Mouse (Mus musculus) stomach, postnatal 0 days (tissue): ENCODE data around the gene Gm29776. TPM values are rescaled to one million over a fixed set of nuclear protein-coding genes. Genes with fewer than 3 reads are reported as not detected.
A peak's percentile ranks its signal among the peaks of the same experiment; 100 is the strongest.

Experiments
- ATAC-seq: fragments of 200-750 bp; cut with Nextera tagmentation; 2 replicates; pipeline ENCODE4 v1.8.0; 2017; ENCODE audit not compliant: low FRiP score, low TSS enrichment
- DNase-seq: peaks from one replicate; pipeline ENCODE4 v3.0.0-alpha.2; 2016; ENCODE audit warnings: low spot score
- H3K27ac ChIP-seq: fragments of 300-500 bp; sonication (generic); replicated peaks from 2 replicates; pipeline ENCODE4 v1.5.1; 2014; ENCODE audit warnings: mild to moderate bottlenecking, control low read depth
- H3K27me3 ChIP-seq: fragments of 300-500 bp; sonication (generic); 2 replicates; pipeline ENCODE4 v1.6.1; 2014; ENCODE audit warnings: low read length; ENCODE audit not compliant: control insufficient read depth, insufficient read depth
- H3K36me3 ChIP-seq: fragments of 300-500 bp; sonication (generic); 2 replicates; pipeline ENCODE4 v1.6.1; 2014; ENCODE audit warnings: low read length, mixed read lengths; ENCODE audit not compliant: control insufficient read depth, insufficient read depth
- H3K4me1 ChIP-seq: fragments of 300-500 bp; sonication (generic); replicated peaks from 2 replicates; pipeline ENCODE4 v1.6.1; 2014; ENCODE audit warnings: antibody characterized with exemption; ENCODE audit not compliant: control insufficient read depth, insufficient read depth
- H3K4me2 ChIP-seq: fragments of 300-500 bp; sonication (generic); replicated peaks from 2 replicates; pipeline ENCODE4 v1.6.1; 2014; ENCODE audit warnings: low read depth, mild to moderate bottlenecking, control low read depth, moderate library complexity
- H3K4me3 ChIP-seq: fragments of 300-500 bp; sonication (generic); 2 replicates; pipeline ENCODE4 v1.5.1; 2014; ENCODE audit warnings: low read depth, low read length, control low read depth
- H3K9ac ChIP-seq: fragments of 300-500 bp; sonication (generic); 2 replicates; pipeline ENCODE4 v1.6.1; 2014; ENCODE audit warnings: mild to moderate bottlenecking, low read length, control low read depth, mixed read lengths
- H3K9me3 ChIP-seq: fragments of 300-500 bp; sonication (generic); 2 replicates; pipeline ENCODE4 v1.6.1; 2016; ENCODE audit warnings: low read length; ENCODE audit not compliant: control insufficient read depth
- CTCF ChIP-seq: IDR thresholded peaks from 2 replicates; pipeline ENCODE4 v1.5.1; 2016; ENCODE audit warnings: antibody characterized with exemption, low read depth, mild to moderate bottlenecking, moderate library complexity
- EP300 ChIP-seq: optimal IDR thresholded peaks from 2 replicates; pipeline ENCODE3; 2016; ENCODE audit warnings: antibody characterized with exemption
- WGBS: fragments of 180-500 bp; shearing (Covaris S2); extraction: QIAGEN DNeasy Blood & Tissue Kit; methylation state at CpG from one replicate; pipeline ENCODE4 v1.1.7; 2014; 5-methylcytosine and 5-hydroxymethylcytosine counted together
- polyA plus RNA-seq: library from polyadenylated mRNA; unstranded; fragments of >200 nt; fragmentation: Nextera tagmentation; extraction: Ambion mirVana; gene quantifications from 2 replicates; pipeline ENCODE4 v1.2.1, GENCODE M21; 2015

The Gm29776 gene
- polyA plus RNA-seq, 1 experiment from 2014 or later, result 0.08 TPM

GRCm38 (mm10) chr14:54653496-54653895 is 45.1 kb downstream of the Gm29776 start:
- Histone ChIP-seq H3K27me3 (no peaks in the 10 kb centered on the region), H3K4me2 (peak overlapping the region; percentile 72), H3K4me1 (0 out of 2 replicates have a peak, but pooled peaks cover 4% of the 10 kb centered on the region), H3K36me3 (peaks cover 34% of the 10 kb centered on the region), H3K27ac (peak overlapping the region; percentile 53), H3K9ac (peak overlapping the region; percentile 69), H3K4me3 (peak overlapping the region; percentile 48), H3K9me3 (no peaks in the 10 kb centered on the region)
- 2% methylated on average over 12 of the region's 12 CpGs for WGBS
- no peak for TF ChIP-seq EP300
- TF ChIP-seq CTCF, result peak; percentile 33
- DNase-seq (peak; percentile 91), ATAC-seq (peak; percentile 88)

GRCm38 (mm10) chr14:54652787-54653186 is 45.8 kb downstream of the Gm29776 start:
- WGBS, result under 1% methylated on average over 7 of the region's 7 CpGs
- ATAC-seq (no peak), DNase-seq (no peak)
- Histone ChIP-seq H3K27ac (no peak overlapping the region), H3K36me3 (peaks cover 30% of the 10 kb centered on the region), H3K27me3 (no peaks in the 10 kb centered on the region), H3K4me3 (peak overlapping the region; percentile 48), H3K4me2 (peak overlapping the region; percentile 72), H3K9ac (peak overlapping the region; percentile 69), H3K9me3 (no peaks in the 10 kb centered on the region), H3K4me1 (0 out of 2 replicates have a peak, but pooled peaks cover 4% of the 10 kb centered on the region)
- no peak for TF ChIP-seq CTCF
- no peak for TF ChIP-seq EP300

- no peak for DNase-seq
- no peak for ATAC-seq
- H3K27me3 ChIP-seq, result no peaks in the 10 kb centered on the region
- H3K36me3 ChIP-seq, result peaks cover 24% of the 10 kb centered on the region
- H3K9ac ChIP-seq, result no peak overlapping the region
- 0 out of 2 replicates have a peak, but pooled peaks cover 4% of the 10 kb centered on the region for H3K4me1 ChIP-seq
- H3K4me3 ChIP-seq, result no peak overlapping the region
- H3K27ac ChIP-seq, result no peak overlapping the region
- WGBS, result 79% methylated on average over 4 of the region's 4 CpGs
- TF ChIP-seq EP300 (no peak), CTCF (no peak)
- H3K9me3 ChIP-seq, result no peaks in the 10 kb centered on the region
- no peak overlapping the region for H3K4me2 ChIP-seq
These were observed 47.1 kb downstream of the Gm29776 start for GRCm38 (mm10) chr14:54651556-54651955.

- WGBS, result 53% methylated on average over 23 of the region's 23 CpGs
- Histone ChIP-seq H3K4me1 (0 out of 2 replicates have a peak, but pooled peaks cover 4% of the 10 kb centered on the region), H3K4me3 (no peak overlapping the region), H3K27ac (no peak overlapping the region), H3K9me3 (no peaks in the 10 kb centered on the region), H3K36me3 (peaks cover 28% of the 10 kb centered on the region), H3K4me2 (no peak overlapping the region), H3K27me3 (no peaks in the 10 kb centered on the region), H3K9ac (no peak overlapping the region)
- peak; percentile 72 for ATAC-seq
- peak; percentile 87 for DNase-seq
- TF ChIP-seq CTCF (peak; percentile 98), EP300 (no peak)
These were observed 47.8 kb downstream of the Gm29776 start for GRCm38 (mm10) chr14:54650621-54651454.

GRCm38 (mm10) chr14:54647900-54648299 is 50.7 kb downstream of the Gm29776 start:
- H3K36me3 ChIP-seq, result peaks cover 50% of the 10 kb centered on the region
- no peaks in the 10 kb centered on the region for H3K27me3 ChIP-seq
- ATAC-seq (no peak), DNase-seq (no peak)
- no peaks in the 10 kb centered on the region for H3K9me3 ChIP-seq
- TF ChIP-seq CTCF, result no peak
- no peak for TF ChIP-seq EP300
- H3K27ac ChIP-seq, result no peak overlapping the region
- no peak overlapping the region for H3K9ac ChIP-seq
- 86% methylated on average over 4 of the region's 4 CpGs for WGBS
- H3K4me2 ChIP-seq, result no peak overlapping the region
- H3K4me3 ChIP-seq, result no peak overlapping the region
- 0 out of 2 replicates have a peak, but pooled peaks cover 2% of the 10 kb centered on the region for H3K4me1 ChIP-seq
